Mouse (Mus musculus): Measurements from ENCODE around the gene Gnai1.
"Not testable (repeated sequence)": the region's sequence is repeated elsewhere in the genome, so short reads cannot be mapped to it uniquely, and the experiment has no call there.

The Gnai1 gene

DNA sequence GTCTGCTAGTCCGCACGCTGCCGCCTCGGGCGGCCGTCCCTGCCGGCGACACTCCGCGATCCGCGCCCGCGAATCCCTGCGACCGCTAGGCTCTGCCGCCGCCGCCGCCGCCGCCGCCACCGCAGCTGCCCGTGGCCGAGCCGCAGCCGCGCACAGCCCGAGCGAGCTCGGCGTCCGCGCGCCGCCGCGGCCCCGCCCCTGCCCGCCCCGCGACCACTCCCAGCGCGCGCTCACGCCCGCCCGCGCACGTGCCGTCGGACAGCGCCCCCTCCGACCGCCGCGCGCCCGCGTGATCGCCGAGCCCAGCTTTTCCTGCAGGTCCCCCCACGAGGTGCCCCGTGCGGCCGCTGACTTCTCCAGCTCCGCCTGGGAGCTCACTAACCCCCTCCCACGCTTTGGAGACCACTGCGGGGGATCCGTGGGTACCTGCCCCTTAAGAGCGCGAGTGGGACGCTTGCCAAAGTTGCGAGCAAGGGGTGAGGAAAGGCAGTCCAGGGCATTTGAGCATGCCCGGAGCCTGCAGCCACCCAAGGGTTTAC is at the start of gene Gnai1:
Gene Gnai1, minus strand, starts transcription at position 75 of the 539 bp plus-strand sequence.
- DNase-seq (ENCODE audit: low read depth): no peak

DNA sequence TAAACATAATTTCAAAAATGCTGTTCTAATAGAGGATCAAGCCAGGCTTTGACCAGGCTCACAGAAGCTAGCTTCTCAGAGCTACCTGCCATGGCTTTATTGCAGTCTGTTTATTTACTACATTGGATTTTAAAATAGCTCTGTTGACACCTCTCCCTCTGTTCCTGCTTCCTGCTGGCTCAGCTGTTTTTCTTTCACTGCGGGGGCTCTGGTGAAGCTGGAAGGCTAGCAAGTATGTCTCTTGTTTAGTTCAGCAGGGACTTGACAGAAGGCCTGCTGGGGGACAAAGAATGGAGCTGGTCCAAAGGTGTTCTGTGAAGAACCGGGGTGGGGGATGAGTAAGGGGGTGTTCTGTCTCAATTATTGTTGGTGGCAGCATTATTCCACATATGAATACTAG is 7.7 kb upstream of the Gnai1 start:
- no peak for DNase-seq (ENCODE audit: low read depth)

DNA sequence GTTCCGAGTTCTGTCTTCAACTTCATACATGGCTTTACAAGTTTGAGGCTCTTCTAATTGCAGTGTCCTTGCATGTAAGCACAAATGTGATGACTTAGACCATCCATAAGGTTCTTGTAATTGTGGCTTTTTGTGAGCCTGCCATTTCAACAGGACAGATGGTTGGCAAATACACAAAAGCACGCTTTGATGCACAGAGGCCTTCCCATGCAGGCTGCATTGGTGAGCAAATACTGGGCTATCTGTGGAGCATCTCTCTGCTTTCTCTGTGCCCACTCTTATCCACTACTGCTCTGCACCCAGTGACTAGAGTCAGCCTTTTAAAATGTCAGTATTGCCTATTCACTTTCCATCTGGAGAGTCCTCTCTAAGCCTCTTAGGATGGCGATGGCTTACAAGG is 5.3 kb upstream of the Gnai1 start:
- DNase-seq (ENCODE audit: low read depth): no peak

DNA sequence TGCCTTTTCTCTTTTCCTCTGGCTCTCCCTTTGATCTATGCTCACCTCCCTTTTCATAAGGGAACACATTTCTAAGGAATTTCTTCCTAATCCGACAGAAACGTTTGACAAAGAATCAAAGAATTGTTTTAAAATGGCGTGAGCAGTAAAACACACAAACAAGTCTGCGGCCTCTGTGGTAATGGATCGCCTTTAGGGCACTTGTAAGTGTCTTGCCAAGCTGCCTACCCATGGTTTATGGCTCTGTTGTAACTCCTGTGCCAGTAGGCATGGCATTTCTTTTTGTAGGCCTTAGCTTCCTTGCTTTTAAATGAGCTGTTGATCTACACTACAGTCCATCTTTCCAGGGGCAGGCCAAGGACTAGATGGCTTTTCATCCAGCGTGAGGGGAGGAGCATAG is 801 bp upstream of the Gnai1 start:
- no peak for DNase-seq (ENCODE audit: low read depth)

DNA sequence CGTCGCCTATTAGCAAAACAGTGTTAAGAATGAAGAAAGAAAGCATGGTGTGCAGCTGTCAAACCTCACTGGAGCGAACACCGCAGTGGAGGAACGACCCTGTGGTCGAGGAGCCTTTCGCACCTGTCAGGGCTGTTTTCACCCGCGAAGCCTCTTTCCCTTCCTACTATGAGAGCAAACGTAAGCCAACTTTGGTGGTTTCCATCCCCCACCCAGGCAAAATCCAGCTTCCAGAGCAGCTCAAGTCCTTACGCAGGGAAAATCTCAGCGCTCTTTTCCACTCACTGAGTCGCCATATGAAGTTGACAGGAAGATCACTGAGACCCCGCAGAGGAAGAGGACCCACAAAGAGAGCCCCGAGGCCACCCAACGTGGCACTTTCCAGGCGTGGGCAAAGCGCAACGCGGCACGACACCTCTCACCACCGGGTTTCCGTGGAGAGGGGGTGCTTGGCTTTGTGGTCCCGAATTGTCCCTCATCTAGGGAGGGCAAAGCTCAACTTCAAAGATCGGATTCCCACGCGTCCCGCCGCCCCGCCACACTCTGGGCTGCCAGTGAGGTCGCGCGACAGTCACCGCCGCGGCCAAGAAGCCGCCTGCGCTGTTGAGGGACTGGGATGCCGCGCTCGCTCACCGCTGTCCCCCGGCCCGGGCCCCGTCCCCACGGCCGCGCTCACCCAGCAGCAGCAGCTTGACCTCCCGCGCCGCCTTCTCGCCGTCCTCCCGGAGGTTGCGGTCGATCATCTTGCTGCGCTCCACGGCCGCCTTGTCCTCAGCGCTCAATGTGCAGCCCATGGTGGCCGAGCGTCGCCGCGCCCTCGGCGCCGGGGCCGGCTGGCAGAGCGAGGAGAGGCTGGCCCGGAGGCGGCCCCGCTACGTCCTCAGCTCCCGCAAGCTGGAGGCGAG is 527 bp downstream of the Gnai1 start:
- DNase-seq (ENCODE audit: low read depth): no peak

GRCm38 (mm10) chr5:18358778-18359177 is 1.4 kb downstream of the Gnai1 start:
- DNase-seq (ENCODE audit: low read depth): no peak

- DNase-seq (ENCODE audit: low read depth): peak; percentile 1
Measured at GRCm38 (mm10) chr5:18358191-18358590, 2.0 kb downstream of the Gnai1 start.

DNA sequence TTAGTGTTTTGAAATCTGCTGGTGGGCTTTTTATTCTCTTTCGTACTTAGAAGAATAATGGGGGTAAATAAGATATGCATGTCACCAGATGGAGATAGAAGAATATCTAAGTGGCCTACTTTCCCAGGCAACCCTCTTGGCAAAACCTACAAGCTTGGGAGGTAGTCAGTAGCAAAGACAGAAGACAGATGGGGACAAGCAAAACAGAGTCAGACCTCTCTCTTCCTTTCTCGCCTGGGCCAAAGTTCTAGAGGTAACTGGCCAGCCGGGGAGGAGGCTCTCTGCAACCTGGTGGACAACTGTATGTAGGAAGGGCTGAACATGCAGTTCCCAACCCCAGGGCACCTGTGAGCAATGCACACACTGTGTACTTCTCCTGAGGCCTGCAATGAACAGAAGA is 12.9 kb downstream of the Gnai1 start:
- DNase-seq (ENCODE audit: low read depth): no peak

- DNase-seq (ENCODE audit: low read depth): no peak
Measured at GRCm38 (mm10) chr5:18343455-18344142, 16.6 kb downstream of the Gnai1 start.

DNA sequence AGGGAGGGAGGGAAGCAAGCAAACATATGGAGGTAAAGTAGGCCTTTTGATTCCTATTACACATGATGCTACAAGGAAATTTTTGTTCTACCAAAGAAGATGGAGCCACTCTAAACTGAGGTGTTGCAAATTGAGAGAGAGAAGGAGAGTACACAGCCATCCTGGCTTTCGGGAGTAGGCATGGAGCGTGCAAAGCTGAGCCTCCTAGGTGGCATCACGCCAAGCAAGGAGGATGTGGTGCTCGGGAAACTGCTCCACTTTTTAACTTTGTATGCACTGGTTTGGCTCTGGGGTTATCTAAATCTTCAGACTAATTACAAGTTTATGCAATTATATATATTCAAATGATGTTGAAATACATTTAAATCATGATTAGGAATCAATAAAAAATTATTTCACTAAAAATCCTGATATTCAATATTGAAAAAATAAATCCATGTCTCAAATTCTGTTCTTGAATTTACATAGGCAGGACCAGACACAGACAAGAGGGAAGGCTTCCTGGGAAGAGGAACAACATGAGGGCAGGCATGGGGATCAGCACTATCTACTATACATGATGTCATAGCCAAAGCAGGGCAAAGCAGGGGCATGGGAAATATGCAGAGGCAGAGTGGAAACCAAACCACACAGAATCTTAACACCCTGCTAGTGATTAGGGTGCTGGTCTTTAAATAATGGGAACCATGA is 17.2 kb downstream of the Gnai1 start:
- no peak for DNase-seq (ENCODE audit: low read depth)

DNA sequence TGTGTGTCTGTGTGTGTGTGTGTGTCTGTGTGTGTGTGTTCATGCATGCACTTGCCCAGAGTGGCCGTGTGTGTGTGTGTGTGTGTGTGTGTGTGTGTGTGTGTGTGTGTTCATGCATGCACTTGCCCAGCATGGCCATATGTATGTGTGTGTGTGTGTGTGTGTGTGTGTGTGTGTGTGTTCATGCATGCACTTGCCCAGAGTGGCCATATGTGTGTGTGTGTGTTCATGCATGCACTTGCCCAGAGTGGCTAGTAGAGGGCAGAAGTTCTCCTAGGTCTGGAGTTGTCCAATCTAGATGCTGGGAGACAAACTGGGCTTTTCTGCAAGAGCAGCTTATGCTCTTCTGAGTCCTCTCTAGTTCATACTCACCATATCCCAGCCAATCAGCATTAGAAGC is 18.3 kb downstream of the Gnai1 start:
- not testable (repeated sequence) for DNase-seq (ENCODE audit: low read depth)

GRCm38 (mm10) chr5:18332256-18332655 is 27.9 kb downstream of the Gnai1 start:
- no peak for DNase-seq (ENCODE audit: low read depth)

- no peak for DNase-seq (ENCODE audit: low read depth)
Measured at GRCm38 (mm10) chr5:18330726-18331125, 29.4 kb downstream of the Gnai1 start.

- DNase-seq (ENCODE audit: low read depth): no peak
Measured at GRCm38 (mm10) chr5:18326159-18326558, 34.0 kb downstream of the Gnai1 start.

GRCm38 (mm10) chr5:18323534-18323933 is 36.6 kb downstream of the Gnai1 start:
- DNase-seq (ENCODE audit: low read depth): no peak

DNA sequence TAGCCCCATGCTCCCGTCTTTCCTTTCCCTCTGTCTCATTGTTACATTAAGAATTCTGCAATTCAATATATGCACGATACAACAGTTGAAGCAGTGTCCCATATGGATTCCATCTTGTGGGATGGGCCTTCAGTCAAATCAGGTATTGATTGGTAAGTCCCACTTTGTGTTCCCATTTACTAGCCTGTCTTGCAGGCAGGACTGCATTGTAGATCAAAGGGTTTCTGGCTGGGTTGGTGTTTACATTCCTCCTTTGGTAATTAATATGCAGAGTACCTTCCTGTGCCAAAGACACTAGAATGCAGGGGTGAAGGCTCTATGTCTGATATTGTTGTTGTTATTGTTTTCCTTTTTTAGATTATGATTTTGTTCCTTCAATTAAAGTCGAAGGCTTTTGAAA is 38.5 kb downstream of the Gnai1 start:
- no peak for DNase-seq (ENCODE audit: low read depth)

DNA sequence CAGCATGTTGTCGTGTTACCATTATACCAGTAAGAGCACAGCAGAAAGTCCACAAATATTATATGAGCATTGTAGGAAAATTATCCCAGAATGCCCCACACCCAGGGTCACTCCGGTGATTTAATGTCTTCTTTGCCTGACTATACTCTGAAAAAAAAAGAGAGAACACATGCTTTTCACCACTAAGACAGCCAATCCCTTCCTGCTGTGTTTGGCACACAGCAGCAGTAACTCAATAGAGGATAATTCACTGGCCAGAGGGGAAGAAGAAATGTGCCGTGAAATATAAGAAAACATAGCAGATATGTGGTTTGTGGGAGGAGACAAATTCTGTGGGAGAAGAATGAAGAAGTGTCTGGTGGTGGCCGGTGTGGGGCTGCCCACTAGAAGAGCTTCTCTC is 41.3 kb downstream of the Gnai1 start:
- no peak for DNase-seq (ENCODE audit: low read depth)

DNA sequence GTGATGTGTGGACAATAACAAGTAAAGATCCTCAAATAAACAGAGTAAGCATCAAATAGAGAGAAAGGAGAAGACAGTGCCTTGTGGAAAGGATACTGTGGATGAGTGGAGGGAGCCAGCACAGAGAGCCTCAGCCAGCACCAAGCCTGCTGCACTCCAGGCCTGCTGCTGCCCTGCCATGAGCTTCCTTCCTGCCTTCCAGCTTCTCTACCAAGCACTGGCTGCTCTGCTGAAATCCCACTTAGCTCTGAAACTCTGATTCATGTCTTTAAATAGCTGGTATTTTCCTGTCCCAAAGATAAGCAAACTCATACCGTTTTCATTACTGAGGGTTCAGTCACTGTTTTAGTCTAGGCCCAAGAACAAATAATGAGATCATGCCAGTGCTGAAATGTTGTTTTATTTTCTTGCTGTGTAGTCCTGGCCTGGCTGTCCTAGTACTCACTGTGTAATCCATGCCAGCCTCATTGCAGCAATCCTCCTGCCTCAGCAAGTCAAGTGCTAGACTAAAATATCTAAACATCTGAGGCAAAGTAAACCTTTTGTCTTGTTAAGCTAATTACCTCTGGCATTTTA is 52.8 kb downstream of the Gnai1 start:
- DNase-seq (ENCODE audit: low read depth): no peak

- DNase-seq (ENCODE audit: low read depth): no peak
Measured at GRCm38 (mm10) chr5:18296584-18296983, 63.6 kb downstream of the Gnai1 start.

DNA sequence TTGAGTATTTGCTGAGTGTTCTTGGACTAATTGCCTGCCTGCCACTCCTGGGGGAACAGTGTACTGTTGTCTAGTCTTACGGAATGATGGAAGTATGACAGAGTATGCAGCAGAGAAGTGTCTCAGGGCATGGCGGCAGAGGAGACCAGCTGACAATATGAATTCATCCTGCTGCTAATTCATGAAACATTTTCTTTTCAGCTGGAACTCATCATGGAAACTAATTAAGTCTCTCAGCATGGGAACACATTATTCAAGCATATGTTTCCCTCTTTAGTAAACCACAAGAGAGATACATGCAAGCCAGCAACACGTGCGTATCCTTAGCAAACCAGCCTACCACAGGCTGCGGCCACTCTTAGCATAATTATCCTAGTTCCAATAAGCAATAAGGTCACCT is 67.4 kb downstream of the Gnai1 start:
- no peak for DNase-seq (ENCODE audit: low read depth)

DNA sequence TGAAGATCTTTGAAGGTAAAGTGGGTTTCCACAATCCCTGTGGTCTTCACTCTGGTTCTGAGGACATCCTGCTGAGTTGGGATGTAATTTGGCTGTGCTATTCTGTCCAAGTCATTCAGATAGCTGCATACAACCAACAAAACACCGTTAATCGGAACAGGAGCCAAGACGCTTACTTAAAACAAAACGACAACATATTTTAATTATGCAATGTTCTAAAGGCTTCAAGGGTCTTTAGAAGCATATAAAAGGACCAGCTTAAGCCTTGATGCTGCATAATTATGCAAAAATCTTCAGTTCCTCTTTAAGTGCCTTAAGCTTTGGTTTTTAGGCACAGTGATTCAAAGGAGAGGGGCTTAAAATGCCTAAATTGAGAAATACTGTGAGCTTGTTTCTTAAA is 70.6 kb downstream of the Gnai1 start:
- DNase-seq (ENCODE audit: low read depth): no peak

DNA sequence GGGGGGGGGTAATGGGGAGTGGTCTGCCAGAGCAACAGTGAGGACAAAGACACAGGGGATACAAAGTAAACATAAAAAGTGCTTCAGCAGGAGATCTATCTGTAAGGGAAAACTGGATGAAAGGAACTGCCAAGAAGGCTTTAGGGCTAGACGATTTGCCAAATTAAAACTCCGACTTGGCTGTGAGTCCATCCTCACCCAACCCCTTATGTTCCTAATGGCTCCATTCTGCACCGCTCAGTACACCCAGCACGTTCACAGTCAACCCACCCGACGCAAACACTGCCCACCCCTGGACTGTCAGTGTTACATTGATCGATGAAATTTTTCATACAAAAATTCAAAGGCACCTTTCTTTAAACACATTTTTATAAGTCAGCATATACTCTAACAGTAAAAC is 71.5 kb downstream of the Gnai1 start:
- no peak for DNase-seq (ENCODE audit: low read depth)
